Mouse (Mus musculus) gastrocnemius, adult 18-20 months (tissue): Measurements from ENCODE around the gene Capns1. TPM values are rescaled to one million over a fixed set of nuclear protein-coding genes. Genes with fewer than 3 reads are reported as not detected.
"Not testable (repeated sequence)": the region's sequence is repeated elsewhere in the genome, so short reads cannot be mapped to it uniquely, and the experiment has no call there.

ENCODE experiments used
- DNase-seq: peaks from one replicate; pipeline ENCODE4 v3.0.0; 2021; ENCODE audit warnings: low spot score
- total RNA-seq, 2 experiments: library from RNA; stranded (reverse); gene quantifications; 2 replicates each; pipeline ENCODE4 v1.2.3; 2021

The Capns1 gene
- total RNA-seq, 2 experiments from 2014 or later: 198 to 205 TPM

GRCm38 (mm10) chr7:30204380-30204779 is 5.8 kb upstream of the Capns1 start:
- no peak for DNase-seq

- DNase-seq: peak; percentile 83
Measured at GRCm38 (mm10) chr7:30202895-30203690, 4.5 kb upstream of the Capns1 start.

- not testable (repeated sequence) for DNase-seq
Measured at GRCm38 (mm10) chr7:30200661-30201060, 2.0 kb upstream of the Capns1 start.

GRCm38 (mm10) chr7:30200200-30200599 is 1.6 kb upstream of the Capns1 start:
- no peak for DNase-seq

GRCm38 (mm10) chr7:30199498-30200139 is 1.0 kb upstream of the Capns1 start:
- no peak for DNase-seq

- DNase-seq: no peak
Measured at GRCm38 (mm10) chr7:30197592-30198129, 950 bp downstream of the Capns1 start.

- DNase-seq: no peak
Measured at GRCm38 (mm10) chr7:30196171-30196570, 2.4 kb downstream of the Capns1 start.

GRCm38 (mm10) chr7:30195461-30195860 is 3.1 kb downstream of the Capns1 start:
- DNase-seq: no peak

GRCm38 (mm10) chr7:30194884-30195283 is 3.7 kb downstream of the Capns1 start:
- peak; percentile 94 for DNase-seq

GRCm38 (mm10) chr7:30194101-30194831 is 4.3 kb downstream of the Capns1 start:
- DNase-seq: peak; percentile 47

- DNase-seq: peak; percentile 77
Measured at GRCm38 (mm10) chr7:30193581-30194100, 5.0 kb downstream of the Capns1 start.

GRCm38 (mm10) chr7:30193013-30193412 is 5.6 kb downstream of the Capns1 start:
- no peak for DNase-seq

GRCm38 (mm10) chr7:30192088-30192487 is 6.5 kb downstream of the Capns1 start:
- no peak for DNase-seq

GRCm38 (mm10) chr7:30189116-30189491 is 9.5 kb downstream of the Capns1 start:
- DNase-seq: no peak

- no peak for DNase-seq
Measured at GRCm38 (mm10) chr7:30188344-30189115, 10.1 kb downstream of the Capns1 start.

GRCm38 (mm10) chr7:30184641-30185348 is 13.8 kb downstream of the Capns1 start:
- no peak for DNase-seq

- DNase-seq: peak; percentile 98
Measured at GRCm38 (mm10) chr7:30183879-30184289, 14.7 kb downstream of the Capns1 start, which contains the start of gene Cox7a1. Cox7a1 (plus strand) TSS chr7:30184144.

GRCm38 (mm10) chr7:30183189-30183588 is 15.4 kb downstream of the Capns1 start:
- DNase-seq: not testable (repeated sequence)

- DNase-seq: not testable (repeated sequence)
Measured at GRCm38 (mm10) chr7:30181929-30182328, 16.7 kb downstream of the Capns1 start.

GRCm38 (mm10) chr7:30181308-30181707 is 17.3 kb downstream of the Capns1 start:
- DNase-seq: peak; percentile 82
